Mouse (Mus musculus): ENCODE data around the gene Urm1.
A peak's percentile ranks its signal among the peaks of the same experiment; 100 is the strongest.
"Not testable (repeated sequence)": the region's sequence is repeated elsewhere in the genome, so short reads cannot be mapped to it uniquely, and the experiment has no call there.

The Urm1 gene

DNA sequence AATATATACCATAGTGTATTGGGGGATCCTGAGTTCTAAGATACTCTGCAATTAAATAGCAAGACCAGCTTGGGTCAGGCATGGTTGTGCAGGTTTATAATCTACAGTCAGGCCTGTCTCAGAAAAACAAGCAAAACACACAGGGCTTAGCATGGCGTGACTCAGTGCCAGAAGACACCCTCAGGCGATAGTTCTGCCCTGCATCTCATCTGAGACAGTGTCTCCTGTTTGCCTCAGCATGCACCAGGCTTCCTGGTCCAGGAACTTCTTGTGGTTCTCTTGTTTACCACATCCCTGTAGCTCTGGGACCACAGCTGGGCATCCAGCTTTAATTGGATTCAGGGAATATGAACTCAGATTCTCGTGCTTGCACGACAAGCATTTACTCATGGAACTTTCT, 45.2 kb downstream of the Urm1 start:
- peak; percentile 70 for DNase-seq (ENCODE audit: low read depth)

DNA sequence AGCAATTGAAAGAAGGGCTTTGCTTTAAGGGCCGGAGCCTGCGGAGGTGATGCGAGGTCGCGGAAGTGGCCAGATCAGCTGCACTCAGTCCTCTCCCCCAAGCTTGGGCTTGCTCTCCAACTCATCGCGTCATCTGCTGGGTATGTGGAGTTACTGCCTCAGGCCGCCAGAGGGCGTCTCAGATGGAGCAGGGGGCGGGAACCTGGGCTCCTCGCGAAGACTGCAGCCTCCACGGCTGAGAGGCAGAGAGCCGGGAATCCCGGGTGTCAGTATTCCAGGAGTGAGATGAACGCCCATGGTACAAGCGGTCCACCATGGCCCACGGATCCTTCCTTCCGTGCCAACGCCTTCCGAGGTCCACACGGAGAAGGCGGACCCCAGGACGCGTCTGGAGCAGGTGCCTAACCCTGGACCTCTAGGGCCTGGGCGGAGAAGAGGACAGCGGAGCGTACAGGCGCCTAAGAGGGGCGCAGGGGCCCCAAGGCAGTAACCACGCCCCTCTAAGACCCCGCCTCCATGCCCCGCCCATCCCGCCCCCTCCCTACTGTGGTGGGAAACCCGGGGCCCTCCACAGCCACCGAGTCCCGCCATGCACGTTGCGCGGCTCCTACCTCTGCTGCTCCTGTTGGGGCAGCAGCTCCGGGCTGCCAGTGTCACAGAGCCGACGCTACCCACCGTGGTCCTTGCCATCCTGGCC, 49.2 kb downstream of the Urm1 start, which contains the start of gene Cercam:
Gene Cercam, plus strand, starts transcription at position 216 of the 697 bp plus-strand sequence.
- peak; percentile 93 for DNase-seq (ENCODE audit: low read depth)

DNA sequence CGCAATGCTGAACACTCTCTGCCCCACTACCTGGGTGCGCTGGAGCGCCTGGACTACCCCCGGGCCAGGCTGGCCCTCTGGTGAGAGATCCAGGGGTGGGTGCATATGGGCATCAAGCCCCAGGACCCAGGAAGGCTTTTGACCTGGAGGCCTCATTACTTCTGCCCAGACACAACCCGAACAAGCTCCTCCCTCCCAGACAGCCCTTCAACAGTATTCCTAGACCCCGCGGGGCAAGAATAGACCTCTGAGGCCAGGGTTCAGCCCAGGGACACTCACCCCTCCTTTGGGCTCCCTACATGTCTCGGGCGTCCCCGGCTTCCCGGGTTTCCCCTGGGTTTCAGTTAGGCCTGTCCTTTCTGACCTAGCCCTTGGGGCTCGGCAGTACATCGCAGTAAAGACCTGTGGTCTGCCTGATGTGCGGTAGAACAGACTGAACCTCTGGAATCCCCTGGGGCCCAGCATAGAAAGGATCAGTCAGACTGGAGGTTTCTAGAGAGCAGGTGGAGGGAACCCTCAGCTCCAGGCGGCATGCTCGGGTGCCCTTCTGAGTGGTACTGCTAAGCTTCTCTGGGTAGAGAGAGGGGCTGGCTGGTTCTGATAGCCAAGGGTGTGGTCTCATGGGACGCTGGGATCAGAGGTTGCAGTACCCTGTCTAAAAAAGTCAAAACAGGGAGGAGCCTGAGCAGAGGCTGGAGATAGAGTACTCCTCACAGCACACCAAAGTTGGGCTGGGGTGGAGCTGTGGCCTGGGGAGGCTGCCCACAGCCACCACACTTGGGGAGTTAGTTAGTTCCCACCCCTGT, 50.0 kb downstream of the Urm1 start:
- peak; percentile 11 for DNase-seq (ENCODE audit: low read depth)

DNA sequence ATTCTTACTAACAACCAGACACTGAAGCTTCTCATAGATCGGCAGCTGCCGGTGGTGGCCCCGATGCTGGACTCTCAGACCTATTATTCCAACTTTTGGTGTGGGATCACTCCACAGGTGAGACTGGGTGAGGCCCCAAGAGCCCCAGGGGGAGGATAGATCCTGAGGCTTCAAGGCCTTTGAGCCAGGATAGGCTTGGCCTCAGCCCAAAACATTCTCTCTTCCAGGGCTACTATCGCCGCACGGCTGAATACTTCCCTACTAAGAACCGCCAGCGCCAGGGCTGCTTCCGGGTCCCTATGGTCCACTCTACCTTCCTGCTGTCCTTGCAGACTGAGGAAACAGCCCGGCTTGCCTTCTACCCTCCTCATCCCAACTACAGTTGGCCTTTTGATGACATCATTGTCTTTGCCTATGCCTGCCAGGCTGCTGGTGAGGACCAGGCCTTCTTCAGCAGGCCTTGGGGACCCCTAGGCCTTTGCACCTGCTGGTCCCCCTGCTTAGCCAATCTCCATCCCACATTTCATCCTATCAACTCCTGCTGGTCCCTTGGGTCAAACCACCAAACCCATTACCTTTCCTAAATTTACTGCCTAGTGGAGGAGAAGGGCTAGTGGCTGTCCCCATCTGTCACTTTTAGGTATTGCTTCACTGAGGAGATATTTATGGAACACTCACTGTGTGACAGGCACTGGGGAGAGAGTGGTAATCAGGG, 52.9 kb downstream of the Urm1 start:
- DNase-seq (ENCODE audit: low read depth) = no peak

DNA sequence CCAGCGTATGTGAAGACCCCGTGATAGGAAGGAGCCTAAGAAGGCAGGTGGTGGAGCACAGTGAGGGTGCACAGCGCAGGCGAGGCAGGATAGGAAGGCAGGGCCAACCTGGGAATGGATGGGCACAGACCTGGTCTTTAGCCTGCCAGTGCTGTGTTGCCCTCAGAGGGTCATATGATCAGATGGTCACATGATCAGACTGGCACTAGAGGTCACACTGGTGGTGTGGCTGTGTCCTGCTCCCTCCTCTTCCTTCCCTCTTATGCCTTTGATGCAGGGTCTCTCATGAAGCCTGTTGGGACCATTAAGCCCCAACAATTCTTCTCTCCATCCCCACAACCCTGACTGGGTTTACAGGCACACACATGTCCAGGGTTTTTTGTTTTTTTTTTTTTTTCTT, 53.9 kb downstream of the Urm1 start:
- DNase-seq (ENCODE audit: low read depth) = no peak

DNA sequence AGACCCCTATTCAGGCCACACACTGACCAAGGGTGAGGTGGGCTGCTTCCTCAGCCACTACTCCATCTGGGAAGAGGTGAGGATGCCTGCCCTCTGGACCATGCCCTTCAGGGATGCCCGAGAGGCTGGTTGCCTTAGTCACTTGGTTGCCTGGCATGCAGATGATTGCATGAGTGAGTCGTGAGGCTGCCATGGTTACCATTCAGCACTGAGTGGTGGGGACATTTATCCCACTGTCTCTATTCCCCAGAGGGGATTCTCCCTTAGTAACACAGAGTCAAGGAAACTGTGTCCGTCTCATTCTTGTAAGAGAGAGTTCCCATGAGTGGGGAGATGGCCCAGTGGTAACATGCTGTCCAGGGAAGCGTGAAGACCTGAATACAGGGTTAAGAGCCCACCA, 58.2 kb downstream of the Urm1 start:
- peak; percentile 42 for DNase-seq (ENCODE audit: low read depth)

DNA sequence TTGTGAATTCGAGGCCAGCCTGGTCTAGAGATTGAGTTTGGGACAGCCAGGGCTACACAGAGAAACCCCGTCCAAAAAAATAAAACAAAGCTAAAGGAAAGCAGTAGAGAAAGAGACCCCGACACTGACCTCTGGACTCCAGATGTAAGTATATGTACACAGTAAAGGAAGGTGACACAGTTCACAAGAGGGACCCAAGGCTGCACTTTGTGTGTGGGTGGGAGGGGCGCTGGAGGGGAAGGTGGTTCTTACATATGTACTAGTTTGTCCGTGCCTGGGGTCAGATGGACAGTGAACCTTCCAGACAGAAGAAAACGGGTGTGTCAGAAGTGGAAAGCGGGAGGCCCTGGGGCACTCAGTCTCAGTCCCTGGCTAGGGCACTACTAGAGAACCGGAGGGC, 59.3 kb downstream of the Urm1 start:
- no peak for DNase-seq (ENCODE audit: low read depth)

DNA sequence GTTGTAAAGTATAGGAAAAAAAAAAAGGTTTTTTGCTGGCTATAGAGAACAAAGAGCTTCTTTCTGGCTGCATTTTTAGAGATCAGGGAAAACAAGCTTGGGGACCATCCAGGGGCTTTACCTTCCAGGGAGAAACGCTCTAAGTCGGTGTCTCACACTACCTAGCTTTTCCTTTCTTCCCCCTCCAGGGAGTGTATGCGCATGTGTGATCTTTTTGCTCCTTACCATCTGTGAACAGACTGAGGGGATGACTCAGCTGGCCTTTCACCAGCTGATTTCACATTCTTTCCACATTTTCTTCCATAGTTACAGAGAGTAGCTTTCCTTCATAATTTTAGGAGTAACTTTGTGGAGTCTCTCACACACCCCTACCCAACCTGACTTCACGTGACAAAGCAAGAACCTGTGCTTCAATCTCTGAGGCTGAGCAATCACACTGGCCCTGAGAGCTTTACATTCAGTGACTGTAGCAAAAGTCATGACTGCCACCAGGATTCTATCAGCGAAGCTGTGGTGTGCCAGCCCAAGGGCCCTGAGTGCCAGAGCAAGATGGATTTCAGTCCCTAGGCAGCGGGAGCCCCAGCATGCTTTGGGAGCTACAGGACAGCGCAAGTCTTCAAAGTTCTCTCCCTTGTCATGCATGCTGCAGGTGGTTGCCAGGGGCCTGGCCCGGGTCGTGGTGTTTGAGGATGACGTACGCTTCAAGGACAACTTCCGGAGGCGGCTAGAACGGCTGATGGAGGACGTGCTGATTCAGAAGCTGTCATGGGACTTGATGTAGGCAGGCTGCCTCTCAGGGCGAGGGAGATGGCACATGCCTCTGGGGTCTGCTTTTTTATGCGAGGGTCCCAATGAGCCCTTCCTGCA, 60.3 kb downstream of the Urm1 start:
- peak; percentile 93 for DNase-seq (ENCODE audit: low read depth)

DNA sequence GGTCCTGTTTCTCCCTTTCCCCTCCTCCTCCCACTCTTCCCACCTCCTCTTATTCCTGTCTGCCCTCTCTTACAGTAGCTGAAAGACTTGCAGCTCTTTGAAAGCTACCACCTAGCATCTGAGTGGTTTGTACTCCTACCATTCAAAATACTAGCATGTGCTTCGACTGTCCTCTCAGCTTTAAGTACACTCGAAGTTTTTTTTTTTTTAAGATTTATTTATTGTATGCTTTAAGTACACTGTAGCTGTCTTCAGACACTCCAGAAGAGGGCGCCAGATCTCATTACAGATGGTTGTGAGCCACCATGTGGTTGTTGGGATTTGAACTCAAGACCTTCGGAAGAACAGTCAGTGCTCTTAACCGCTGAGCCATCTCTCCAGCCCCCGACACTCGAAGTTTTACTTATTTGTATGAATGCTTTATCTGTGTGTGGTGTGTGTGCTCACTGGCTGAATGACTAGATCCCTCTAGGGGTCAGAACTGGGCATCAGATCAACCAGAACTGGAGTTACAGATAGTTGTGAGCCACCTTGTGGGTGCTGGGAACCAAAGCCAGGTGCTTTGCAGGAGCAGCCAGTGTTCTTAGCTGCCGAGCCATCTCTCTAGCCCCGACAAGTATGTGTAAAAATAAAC, 66.9 kb downstream of the Urm1 start:
- not testable (repeated sequence) for DNase-seq (ENCODE audit: low read depth)

DNA sequence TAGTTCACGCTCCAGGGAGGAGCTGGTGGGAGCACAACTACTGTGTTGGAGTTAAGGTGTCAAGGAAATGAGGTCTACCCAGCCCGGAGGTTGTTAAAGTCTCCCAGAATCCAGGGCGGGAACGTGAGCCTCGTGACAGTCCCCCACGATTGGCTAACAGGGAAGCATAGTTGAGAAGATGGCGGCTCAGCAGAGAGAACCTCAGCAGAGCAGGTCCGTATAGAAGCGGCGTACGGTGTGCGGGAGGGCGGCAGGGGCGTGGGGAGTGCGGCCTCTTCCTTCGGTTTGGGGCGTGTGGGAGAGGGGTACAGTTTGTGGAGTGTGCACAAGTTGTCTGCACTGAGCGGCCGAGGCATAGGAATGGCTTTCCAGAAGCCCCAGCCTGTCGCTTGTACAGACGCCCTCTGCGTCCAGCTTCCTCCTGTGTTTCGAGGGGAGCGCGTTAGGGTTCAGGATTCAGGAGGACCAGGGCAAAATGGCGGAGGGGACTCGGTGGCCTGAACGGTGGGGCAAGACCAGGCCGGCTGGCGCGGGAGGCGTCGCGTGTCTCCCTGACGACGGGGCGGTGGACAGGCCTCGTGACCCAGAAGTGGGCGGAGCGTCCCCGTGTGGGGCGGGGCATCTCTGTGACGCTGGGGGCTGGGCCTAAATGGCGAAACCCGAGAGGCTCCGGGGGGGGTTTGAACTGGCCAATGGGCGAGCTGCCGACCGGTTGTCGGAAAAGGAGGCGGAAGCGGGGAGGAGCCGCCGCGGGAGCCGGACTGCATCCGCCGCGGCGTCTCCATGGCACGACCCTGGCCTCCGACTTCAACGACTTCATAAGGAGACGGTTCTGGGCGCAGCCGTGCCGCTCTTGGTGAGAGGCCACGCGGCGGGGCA, 69.4 kb downstream of the Urm1 start, which contains the start of gene Odf2:
Gene Odf2, plus strand, starts transcription at position 156 of the 879 bp plus-strand sequence.
- peak; percentile 99 for DNase-seq (ENCODE audit: low read depth)

DNA sequence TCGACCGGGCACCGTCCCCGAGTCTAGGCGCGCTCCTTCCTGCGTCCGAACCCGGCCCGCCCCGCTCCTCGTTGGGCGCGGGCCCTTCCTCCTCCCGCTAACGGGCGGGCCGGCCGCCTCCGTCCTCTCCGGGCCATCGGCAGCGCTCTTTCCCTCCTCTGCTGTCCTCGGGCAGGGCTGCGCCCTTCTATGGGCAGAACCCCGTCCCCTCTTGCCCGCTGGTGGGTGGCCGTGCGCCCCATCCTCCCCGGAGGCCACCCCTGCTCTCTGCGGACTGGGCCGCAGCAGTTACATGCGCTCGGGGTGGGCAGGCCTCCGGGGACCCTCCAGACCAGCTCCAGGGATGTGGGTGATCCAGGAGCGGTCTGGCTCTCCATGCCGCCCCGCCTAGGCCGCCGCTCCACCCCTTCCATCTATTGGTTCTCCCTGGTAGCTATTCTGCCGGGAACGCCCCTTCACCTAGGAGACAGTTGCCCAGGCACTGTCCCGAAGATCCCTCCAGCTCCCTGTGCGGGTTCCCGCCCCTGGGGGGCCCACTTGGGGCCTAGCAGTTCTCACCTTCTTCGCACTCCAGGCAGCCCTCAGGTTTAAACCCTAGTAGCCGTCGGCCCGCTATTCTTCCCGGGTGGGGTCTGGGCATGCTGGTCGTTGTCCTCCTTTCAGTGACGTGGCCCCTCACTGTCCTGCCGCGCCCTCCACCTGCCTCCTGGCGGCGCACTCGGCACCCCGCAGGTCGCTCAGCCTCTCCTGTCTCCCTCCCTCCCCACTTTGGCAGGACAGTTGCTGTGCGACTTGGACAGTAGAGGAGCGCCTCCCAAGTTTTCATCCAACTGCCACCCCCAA, 70.3 kb downstream of the Urm1 start:
- peak; percentile 92 for DNase-seq (ENCODE audit: low read depth)

DNA sequence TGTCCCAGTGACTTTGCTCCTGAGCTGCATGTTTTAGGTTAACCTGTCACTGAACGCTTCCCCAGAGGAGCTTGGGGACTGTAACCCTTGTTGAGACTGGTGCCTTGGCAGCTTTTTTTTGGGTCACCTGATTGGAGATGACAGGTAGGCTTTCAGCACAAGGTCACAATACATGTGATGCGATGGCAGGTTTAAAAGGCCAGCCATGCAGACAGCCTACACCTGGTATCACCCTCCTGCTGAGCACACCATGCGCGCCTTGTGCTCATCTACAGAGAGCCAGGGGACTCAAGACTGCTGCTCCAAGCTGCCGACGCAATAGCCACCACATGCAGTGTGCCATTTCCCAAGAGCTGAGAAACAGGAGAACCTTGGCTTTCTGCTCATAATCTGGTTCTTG, 71.9 kb downstream of the Urm1 start:
- no peak for DNase-seq (ENCODE audit: low read depth)

All from NIH3T3 (cell line).